Mouse (Mus musculus) testis, adult 2 months (tissue): ENCODE measurements at regions not wholly inside any gene's neighbourhood (a gene's known extent, or its start where the extent isn't known, plus 50 kb on each side); places are given as distances from the start of the nearest gene placed in this dataset.

Source experiments
- H3K27ac ChIP-seq: fragments of 200-500 bp; 2 replicates; pipeline ENCODE4 v1.5.1; 2012; ENCODE audit warnings: low read depth, low read length; ENCODE audit not compliant: control insufficient read depth, insufficient read depth
- H3K27me3 ChIP-seq: fragments of 200-500 bp; 2 replicates; pipeline ENCODE4 v1.6.1; 2012; ENCODE audit warnings: mild to moderate bottlenecking, low read length, moderate library complexity; ENCODE audit not compliant: control insufficient read depth, insufficient read depth
- H3K36me3 ChIP-seq: fragments of 200-500 bp; 2 replicates; pipeline ENCODE4 v1.6.1; 2012; ENCODE audit warnings: mild to moderate bottlenecking, low read length; ENCODE audit not compliant: control insufficient read depth, insufficient read depth
- H3K4me1 ChIP-seq: fragments of 200-500 bp; 2 replicates; pipeline ENCODE4 v1.6.1; 2012; ENCODE audit warnings: low read length; ENCODE audit not compliant: control insufficient read depth, insufficient read depth
- H3K4me3 ChIP-seq: fragments of 200-500 bp; 2 replicates; pipeline ENCODE4 v1.5.1; 2012; ENCODE audit warnings: low read depth, mild to moderate bottlenecking, low read length, moderate library complexity, mixed read lengths; ENCODE audit not compliant: control insufficient read depth
- CTCF ChIP-seq: fragments of 200-500 bp; IDR thresholded peaks from 2 replicates; pipeline ENCODE4 v1.5.1; 2012; ENCODE audit warnings: low read depth, mild to moderate bottlenecking, inconsistent platforms, low read length, moderate library complexity; ENCODE audit not compliant: control insufficient read depth, insufficient read depth, insufficient replicate concordance
- POLR2A ChIP-seq: fragments of 200-500 bp; IDR thresholded peaks from 2 replicates; pipeline ENCODE4 v1.6.1; 2012; ENCODE audit warnings: low read depth, mild to moderate bottlenecking, inconsistent platforms, low read length, moderate library complexity; ENCODE audit not compliant: control insufficient read depth

GRCm38 (mm10) chr1:22116466-22116865 lies 154.7 kb upstream of the Kcnq5 start:
- Histone ChIP-seq H3K36me3 (no peaks in the 10 kb centered on the region), H3K4me3 (no peak overlapping the region), H3K27ac (no peak overlapping the region), H3K27me3 (no peaks in the 10 kb centered on the region), H3K4me1 (no peaks in the 10 kb centered on the region)
- TF ChIP-seq POLR2A (no peak), CTCF (no peak)

DNA sequence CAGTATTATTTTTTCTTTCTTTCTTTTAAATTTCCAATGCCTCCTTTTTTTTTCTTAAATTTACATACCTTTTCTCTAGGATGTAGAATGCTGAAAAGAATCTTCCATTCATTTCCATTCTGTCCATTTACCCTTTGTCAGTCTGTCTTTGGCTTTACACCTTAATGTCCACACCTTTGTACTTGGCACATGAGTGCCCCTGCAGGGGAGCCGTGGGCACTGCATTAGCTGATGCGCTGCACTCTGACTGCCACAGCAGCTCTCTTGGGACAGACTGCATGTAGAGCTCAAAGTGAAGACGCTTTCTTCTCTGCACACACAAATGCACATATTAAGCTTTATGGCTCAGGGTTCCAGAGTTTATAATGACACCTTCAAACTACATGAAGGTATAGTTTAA lies 143.8 kb upstream of the Kcnq5 start:
- Histone ChIP-seq H3K4me1 (no peaks in the 10 kb centered on the region), H3K27me3 (no peaks in the 10 kb centered on the region), H3K36me3 (no peaks in the 10 kb centered on the region), H3K4me3 (no peak overlapping the region), H3K27ac (no peak overlapping the region)
- no peak for TF ChIP-seq POLR2A
- TF ChIP-seq CTCF: 0 out of 2 replicates have a peak, but pooled peaks have one; percentile 18

- no peaks in the 10 kb centered on the region for H3K27me3 ChIP-seq
- no peaks in the 10 kb centered on the region for H3K4me1 ChIP-seq
- H3K4me3 ChIP-seq: no peak overlapping the region
- H3K36me3 ChIP-seq: no peaks in the 10 kb centered on the region
- H3K27ac ChIP-seq: no peak overlapping the region
- TF ChIP-seq POLR2A (no peak), CTCF (no peak)
These were observed 109.8 kb upstream of the Kcnq5 start for GRCm38 (mm10) chr1:22071405-22072117.

GRCm38 (mm10) chr1:22070028-22070427 lies 108.3 kb upstream of the Kcnq5 start:
- no peak overlapping the region for H3K4me3 ChIP-seq
- no peak for TF ChIP-seq POLR2A
- TF ChIP-seq CTCF: no peak
- no peak overlapping the region for H3K27ac ChIP-seq
- no peaks in the 10 kb centered on the region for H3K4me1 ChIP-seq
- H3K36me3 ChIP-seq: no peaks in the 10 kb centered on the region
- no peaks in the 10 kb centered on the region for H3K27me3 ChIP-seq
